In the genomic region with DNA sequence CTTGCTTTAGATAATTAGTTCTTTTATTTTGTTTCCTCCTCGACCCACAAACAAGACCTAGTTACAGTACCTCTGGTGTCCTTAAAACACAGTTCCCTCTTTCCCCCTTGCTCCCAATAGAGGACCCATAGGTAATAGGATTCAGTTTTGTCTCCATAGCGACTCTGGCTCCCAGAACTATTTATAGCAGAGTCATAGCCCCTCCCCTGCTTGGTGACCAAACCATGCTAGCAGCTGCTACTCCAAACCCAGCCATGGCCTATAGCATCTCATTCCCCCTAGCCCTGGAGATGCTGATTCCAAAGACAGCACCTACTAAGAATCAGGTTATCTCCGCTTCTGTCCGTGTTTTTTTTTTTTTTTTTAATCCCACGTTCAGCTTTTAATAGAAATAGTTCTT, we compare ENCODE assay signal across 16 mouse cellular contexts. TPM values are rescaled to one million over a fixed set of nuclear protein-coding genes. Genes with fewer than 3 reads are reported as not detected.
DNase-seq lines count a peak whose midpoint lies in the region; ATAC-seq lines count a peak whose summit lies in the region.
"Had no signal": no experiment of that assay in that cellular context is flagged by ENCODE, and none has a peak within 500 bp of the region (broad histone marks: within the 10 kb centered on the region; RNA-seq: fewer than 3 reads in every experiment).

No protein-coding gene starts in this region.

- DNase-seq in forebrain, embryonic 14.5 days (ENCODE audit: low spot score), result no peak
- DNase-seq in MN1 (ENCODE audit: low spot score), result peak; percentile 52
- peak; percentile 71 to 73 for DNase-seq in cerebellum, postnatal 10 days
- no peak for DNase-seq in limb, embryonic 10.5 days (ENCODE audit: low spot score)
- DNase-seq in heart, adult 8-10 months (ENCODE audit: low spot score), result no peak
- no peak for DNase-seq in adrenal gland, postnatal 25 days
- DNase-seq: adrenal gland, postnatal 10 days; heart, adult 11 months; heart, postnatal 10 days; kidney, adult 11 months; spleen, adult 18-20 months had no signal

- peaks cover 21% of the 10 kb centered on the region for H3K36me3 ChIP-seq in forebrain, embryonic 14.5 days (ENCODE audit: control insufficient read depth, insufficient read depth, low read length)
- H3K36me3 ChIP-seq in forebrain, embryonic 16.5 days (ENCODE audit: control insufficient read depth, insufficient read depth), result peaks cover 5% of the 10 kb centered on the region
- H3K36me3 ChIP-seq in midbrain, embryonic 16.5 days (ENCODE audit: control insufficient read depth, insufficient read depth, low read length), result peaks cover 12% of the 10 kb centered on the region; the same call in 1 of the 2 replicates
- H3K36me3 ChIP-seq in limb, embryonic 10.5 days, result peaks cover 3% of the 10 kb centered on the region; the same call in 1 of the 2 replicates

- H3K4me2 ChIP-seq in forebrain, embryonic 14.5 days (ENCODE audit: low read length), result no peak overlapping the region
- H3K4me2 ChIP-seq in forebrain, embryonic 16.5 days (ENCODE audit: low read length), result no peak overlapping the region
- peak overlapping the region; percentile 87; the same call in 1 of the 2 replicates for H3K4me2 ChIP-seq in midbrain, embryonic 16.5 days (ENCODE audit: low read length)
- H3K4me2 ChIP-seq: liver, embryonic 11.5 days had no signal

- no peak overlapping the region for H3K27ac ChIP-seq in forebrain, embryonic 14.5 days (ENCODE audit: low read depth, low read length)
- no peak overlapping the region for H3K27ac ChIP-seq in forebrain, embryonic 16.5 days (ENCODE audit: low read length)
- no peak overlapping the region for H3K27ac ChIP-seq in midbrain, embryonic 16.5 days (ENCODE audit: low read length)
- no peak overlapping the region for H3K27ac ChIP-seq in limb, embryonic 10.5 days
- H3K27ac ChIP-seq: stomach, postnatal 0 days had no signal

- H3K9ac ChIP-seq in forebrain, embryonic 14.5 days (ENCODE audit: low read length), result 0 out of 2 replicates have a peak overlapping the region, but pooled peaks have one; percentile 4
- H3K9ac ChIP-seq in forebrain, embryonic 16.5 days (replicated peaks; ENCODE audit: low read depth, low read length), result no peak overlapping the region
- peak overlapping the region; percentile 94; the same call in 1 of the 2 replicates for H3K9ac ChIP-seq in midbrain, embryonic 16.5 days (ENCODE audit: low read depth, low read length)

- WGBS in forebrain, embryonic 14.5 days, result 73% methylated on average over 5 of the region's 5 CpGs
- 69% methylated on average over 5 of the region's 5 CpGs for WGBS in forebrain, embryonic 16.5 days
- 69% methylated on average over 5 of the region's 5 CpGs for WGBS in midbrain, embryonic 16.5 days
- WGBS in limb, embryonic 10.5 days, result 80% methylated on average over 5 of the region's 5 CpGs

- H3K27me3 ChIP-seq in forebrain, embryonic 14.5 days (replicated peaks; ENCODE audit: control insufficient read depth, insufficient read depth, low read length), result no peaks in the 10 kb centered on the region
- H3K27me3 ChIP-seq in forebrain, embryonic 16.5 days (replicated peaks; ENCODE audit: control insufficient read depth, insufficient read depth, low read length), result no peaks in the 10 kb centered on the region
- H3K27me3 ChIP-seq in midbrain, embryonic 16.5 days (ENCODE audit: control insufficient read depth, insufficient read depth, low read depth, low read length), result no peaks in the 10 kb centered on the region
- H3K27me3 ChIP-seq in limb, embryonic 10.5 days (ENCODE audit: low read depth, poor library complexity, severe bottlenecking), result peaks cover 15% of the 10 kb centered on the region

- no peaks in the 10 kb centered on the region for H3K9me3 ChIP-seq in forebrain, embryonic 14.5 days (replicated peaks; ENCODE audit: control insufficient read depth, low read length)
- no peaks in the 10 kb centered on the region for H3K9me3 ChIP-seq in forebrain, embryonic 16.5 days (ENCODE audit: control insufficient read depth, low read length)
- H3K9me3 ChIP-seq in midbrain, embryonic 16.5 days (replicated peaks; ENCODE audit: control insufficient read depth, low read length, poor library complexity, severe bottlenecking), result no peaks in the 10 kb centered on the region
- H3K9me3 ChIP-seq in limb, embryonic 10.5 days (replicated peaks), result no peaks in the 10 kb centered on the region

- no peak for ATAC-seq in forebrain, embryonic 14.5 days
- ATAC-seq in forebrain, embryonic 16.5 days, result no peak
- ATAC-seq in midbrain, embryonic 16.5 days, result no peak
- ATAC-seq: lung, postnatal 0 days had no signal

- H3K4me1 ChIP-seq in forebrain, embryonic 14.5 days (ENCODE audit: control insufficient read depth, insufficient read depth, low read length), result peaks cover 15% of the 10 kb centered on the region
- H3K4me1 ChIP-seq in forebrain, embryonic 16.5 days (replicated peaks; ENCODE audit: control insufficient read depth, insufficient read depth, low read length), result peaks cover 28% of the 10 kb centered on the region
- peaks cover 25% of the 10 kb centered on the region for H3K4me1 ChIP-seq in midbrain, embryonic 16.5 days (ENCODE audit: control insufficient read depth, insufficient read depth, low read length)
- H3K4me1 ChIP-seq in limb, embryonic 10.5 days, result peaks cover 21% of the 10 kb centered on the region

- no peak overlapping the region for H3K4me3 ChIP-seq in forebrain, embryonic 14.5 days (ENCODE audit: low read depth, low read length)
- no peak overlapping the region for H3K4me3 ChIP-seq in forebrain, embryonic 16.5 days (replicated peaks; ENCODE audit: low read length)
- no peak overlapping the region for H3K4me3 ChIP-seq in midbrain, embryonic 16.5 days (ENCODE audit: low read depth, low read length)
- no peak overlapping the region for H3K4me3 ChIP-seq in limb, embryonic 10.5 days

RNA-seq across cellular contexts. Expression of gene Madd, which starts 2.9 kb away (rescaled TPM):
- 20.9 and 30.0 TPM in 2 replicates for polyA plus RNA-seq in forebrain, embryonic 14.5 days (2014; fragmentation: Nextera tagmentation; extraction: Ambion mirVana)
- 49.3 and 59.4 TPM in 2 replicates for polyA plus RNA-seq in forebrain, embryonic 16.5 days (2015; fragmentation: Nextera tagmentation; extraction: Ambion mirVana)
- 62.1 and 66.8 TPM in 2 replicates for polyA plus RNA-seq in midbrain, embryonic 16.5 days (2015; fragmentation: Nextera tagmentation; extraction: Ambion mirVana)
- 8.4 and 10.9 TPM in 2 replicates for polyA plus RNA-seq in limb, embryonic 10.5 days (2016; fragmentation: Nextera tagmentation; extraction: Ambion mirVana)
- 1 to 10 TPM; 4.9 to 6.9 (median 6.1) TPM for total RNA-seq in heart, adult 8-10 months (2022)
- total RNA-seq in adrenal gland, postnatal 25 days (2021), result 21.0 and 22.9 TPM in 2 replicates

RNA-seq across cellular contexts. Expression of gene Nr1h3, which starts 21.9 kb away (rescaled TPM):
- 2.5 and 3.0 TPM in 2 replicates for polyA plus RNA-seq in forebrain, embryonic 14.5 days (2014; fragmentation: Nextera tagmentation; extraction: Ambion mirVana)
- polyA plus RNA-seq in forebrain, embryonic 16.5 days (2015; fragmentation: Nextera tagmentation; extraction: Ambion mirVana), result 2.4 and 2.6 TPM in 2 replicates
- 2.7 and 2.9 TPM in 2 replicates for polyA plus RNA-seq in midbrain, embryonic 16.5 days (2015; fragmentation: Nextera tagmentation; extraction: Ambion mirVana)
- polyA plus RNA-seq in limb, embryonic 10.5 days (2016; fragmentation: Nextera tagmentation; extraction: Ambion mirVana), result 1.5 and 1.7 TPM in 2 replicates
- 10 to 100 TPM; 15.6 to 31.0 (median 22.5) TPM for total RNA-seq in heart, adult 8-10 months (2022)
- 16.7 and 22.7 TPM in 2 replicates for total RNA-seq in adrenal gland, postnatal 25 days (2021)

RNA-seq across cellular contexts. Expression of gene Acp2, which starts 22.0 kb away (rescaled TPM):
- 38.2 and 41.2 TPM in 2 replicates for polyA plus RNA-seq in forebrain, embryonic 14.5 days (2014; fragmentation: Nextera tagmentation; extraction: Ambion mirVana)
- 37.6 and 39.0 TPM in 2 replicates for polyA plus RNA-seq in forebrain, embryonic 16.5 days (2015; fragmentation: Nextera tagmentation; extraction: Ambion mirVana)
- 38.3 and 39.2 TPM in 2 replicates for polyA plus RNA-seq in midbrain, embryonic 16.5 days (2015; fragmentation: Nextera tagmentation; extraction: Ambion mirVana)
- polyA plus RNA-seq in limb, embryonic 10.5 days (2016; fragmentation: Nextera tagmentation; extraction: Ambion mirVana), result 23.8 and 27.3 TPM in 2 replicates
- 10 to 100 TPM; 14.3 to 17.5 (median 16.7) TPM for total RNA-seq in heart, adult 8-10 months (2022)
- total RNA-seq in adrenal gland, postnatal 25 days (2021), result 34.0 and 41.8 TPM in 2 replicates

RNA-seq across cellular contexts. Expression of gene Ddb2, which starts 56.1 kb away (rescaled TPM):
- 9.4 and 9.9 TPM in 2 replicates for polyA plus RNA-seq in forebrain, embryonic 14.5 days (2014; fragmentation: Nextera tagmentation; extraction: Ambion mirVana)
- polyA plus RNA-seq in forebrain, embryonic 16.5 days (2015; fragmentation: Nextera tagmentation; extraction: Ambion mirVana), result 16.6 and 17.0 TPM in 2 replicates
- 18.1 and 18.4 TPM in 2 replicates for polyA plus RNA-seq in midbrain, embryonic 16.5 days (2015; fragmentation: Nextera tagmentation; extraction: Ambion mirVana)
- polyA plus RNA-seq in limb, embryonic 10.5 days (2016; fragmentation: Nextera tagmentation; extraction: Ambion mirVana), result 10.4 and 12.7 TPM in 2 replicates
- 1 to 10 TPM; 1.7 to 4.2 (median 3.3) TPM for total RNA-seq in heart, adult 8-10 months (2022)
- 10.4 and 13.2 TPM in 2 replicates for total RNA-seq in adrenal gland, postnatal 25 days (2021)

Comparison
In these comparisons a context has a peak if more than half of its experiments do, and no peak if none do; other contexts are left out.
1. DNase-seq: peak in MN1 (single experiment) and cerebellum, postnatal 10 days (2 of 2); none in forebrain, embryonic 14.5 days (single experiment), limb, embryonic 10.5 days (single experiment), heart, adult 8-10 months (single experiment) and adrenal gland, postnatal 25 days (single experiment).